Mouse (Mus musculus): Measurements from ENCODE around the gene Spcs3. TPM values are rescaled to one million over a fixed set of nuclear protein-coding genes. Genes with fewer than 3 reads are reported as not detected.
"Not testable (repeated sequence)": the region's sequence is repeated elsewhere in the genome, so short reads cannot be mapped to it uniquely, and the experiment has no call there.

Spcs3 gene
- polyA plus RNA-seq, 1 experiment from 2014 or later, result 57.5 TPM

- not testable (repeated sequence) for H3K4me3 ChIP-seq (replicated peaks; ENCODE audit: low read depth, low read length); H3K4me2 ChIP-seq (ENCODE audit: low read length); H3K9ac ChIP-seq (replicated peaks; ENCODE audit: low read length); ATAC-seq (ENCODE audit: low FRiP score, low TSS enrichment); H3K36me3 ChIP-seq (ENCODE audit: control insufficient read depth, insufficient read depth, low read length); H3K9me3 ChIP-seq (ENCODE audit: control insufficient read depth, low read length); H3K4me1 ChIP-seq (ENCODE audit: control insufficient read depth, insufficient read depth, low read length); H3K27me3 ChIP-seq (ENCODE audit: control insufficient read depth, insufficient read depth, low read length); H3K27ac ChIP-seq (replicated peaks; ENCODE audit: low read depth, low read length); DNase-seq
- 90% methylated on average over 5 of the region's 5 CpGs for WGBS
Measured at GRCm38 (mm10) chr8:54512200-54512599, 17.6 kb downstream of the Spcs3 start.

DNA sequence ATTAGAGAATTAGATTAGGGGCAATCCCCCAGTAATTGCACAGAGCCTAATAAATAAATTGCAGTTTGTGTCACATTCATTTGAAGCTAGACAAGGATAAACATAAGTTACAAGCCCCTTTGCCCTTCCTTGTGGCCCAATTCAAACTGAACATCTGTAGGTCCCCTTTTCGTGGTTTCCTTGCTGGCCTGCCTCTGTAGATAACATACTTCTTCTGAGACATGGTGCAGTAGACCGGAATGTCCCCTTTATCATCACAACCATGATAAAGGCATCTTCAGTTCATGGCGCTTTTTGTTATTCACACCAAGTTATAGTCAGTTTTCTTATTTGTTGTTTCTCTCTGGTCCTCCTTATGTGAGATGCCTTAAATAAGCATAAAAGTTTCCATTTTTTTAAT is 18.0 kb downstream of the Spcs3 start:
- Histone ChIP-seq H3K4me3 (replicated peaks; ENCODE audit: low read depth, low read length) (no peak overlapping the region), H3K36me3 (ENCODE audit: control insufficient read depth, insufficient read depth, low read length) (no peaks in the 10 kb centered on the region), H3K27me3 (ENCODE audit: control insufficient read depth, insufficient read depth, low read length) (no peaks in the 10 kb centered on the region), H3K4me2 (ENCODE audit: low read length) (no peak overlapping the region), H3K9ac (replicated peaks; ENCODE audit: low read length) (no peak overlapping the region), H3K27ac (replicated peaks; ENCODE audit: low read depth, low read length) (no peak overlapping the region), H3K4me1 (ENCODE audit: control insufficient read depth, insufficient read depth, low read length) (no peaks in the 10 kb centered on the region), H3K9me3 (ENCODE audit: control insufficient read depth, low read length) (no peaks in the 10 kb centered on the region)
- no peak for ATAC-seq (ENCODE audit: low FRiP score, low TSS enrichment)
- DNase-seq, result no peak
- 95% methylated on average over 3 of the region's 3 CpGs for WGBS

GRCm38 (mm10) chr8:54509221-54509721 is 20.5 kb downstream of the Spcs3 start:
- Histone ChIP-seq H3K36me3 (ENCODE audit: control insufficient read depth, insufficient read depth, low read length) (no peaks in the 10 kb centered on the region), H3K9ac (replicated peaks; ENCODE audit: low read length) (peak overlapping the region; percentile 45; the same call in 1 of the 2 replicates), H3K4me1 (ENCODE audit: control insufficient read depth, insufficient read depth, low read length) (no peaks in the 10 kb centered on the region), H3K27me3 (ENCODE audit: control insufficient read depth, insufficient read depth, low read length) (no peaks in the 10 kb centered on the region), H3K9me3 (ENCODE audit: control insufficient read depth, low read length) (no peaks in the 10 kb centered on the region), H3K27ac (replicated peaks; ENCODE audit: low read depth, low read length) (peak overlapping the region; percentile 70), H3K4me3 (replicated peaks; ENCODE audit: low read depth, low read length) (peak overlapping the region; percentile 35), H3K4me2 (ENCODE audit: low read length) (peak overlapping the region; percentile 62)
- peak; percentile 79 for ATAC-seq (ENCODE audit: low FRiP score, low TSS enrichment)
- 3% methylated on average over 10 of the region's 10 CpGs for WGBS
- DNase-seq, result peak; percentile 82

DNA sequence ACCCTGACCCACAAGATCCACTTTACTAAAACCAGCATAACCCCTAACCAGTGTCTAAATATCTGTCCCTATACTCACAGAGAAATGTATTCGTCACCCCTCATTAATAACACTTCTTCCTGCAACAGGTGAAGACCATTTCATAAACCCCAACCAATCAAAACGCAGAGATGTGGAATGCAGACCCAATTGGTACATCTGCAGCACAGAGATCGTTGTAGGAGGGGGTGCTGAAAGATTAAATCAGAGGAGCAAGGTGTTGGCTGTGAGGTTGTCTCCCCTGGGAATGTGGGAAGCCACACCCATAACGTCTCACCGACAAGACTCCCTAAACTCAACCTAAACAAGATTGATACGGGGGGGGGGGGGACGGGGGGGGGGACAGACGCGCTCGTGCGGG is 21.0 kb downstream of the Spcs3 start:
- Histone ChIP-seq H3K27me3 (ENCODE audit: control insufficient read depth, insufficient read depth, low read length) (no peaks in the 10 kb centered on the region), H3K27ac (replicated peaks; ENCODE audit: low read depth, low read length) (0 out of 2 replicates have a peak overlapping the region, but pooled peaks have one; percentile 32), H3K9ac (replicated peaks; ENCODE audit: low read length) (no peak overlapping the region; the same call in 1 of the 2 replicates), H3K4me1 (ENCODE audit: control insufficient read depth, insufficient read depth, low read length) (no peaks in the 10 kb centered on the region), H3K36me3 (ENCODE audit: control insufficient read depth, insufficient read depth, low read length) (no peaks in the 10 kb centered on the region), H3K9me3 (ENCODE audit: control insufficient read depth, low read length) (no peaks in the 10 kb centered on the region), H3K4me3 (replicated peaks; ENCODE audit: low read depth, low read length) (peak overlapping the region; percentile 35), H3K4me2 (ENCODE audit: low read length) (peak overlapping the region; percentile 62)
- ATAC-seq (ENCODE audit: low FRiP score, low TSS enrichment) (peak; percentile 62), DNase-seq (peak; percentile 75)
- WGBS, result 5% methylated on average over 10 of the region's 11 CpGs

DNA sequence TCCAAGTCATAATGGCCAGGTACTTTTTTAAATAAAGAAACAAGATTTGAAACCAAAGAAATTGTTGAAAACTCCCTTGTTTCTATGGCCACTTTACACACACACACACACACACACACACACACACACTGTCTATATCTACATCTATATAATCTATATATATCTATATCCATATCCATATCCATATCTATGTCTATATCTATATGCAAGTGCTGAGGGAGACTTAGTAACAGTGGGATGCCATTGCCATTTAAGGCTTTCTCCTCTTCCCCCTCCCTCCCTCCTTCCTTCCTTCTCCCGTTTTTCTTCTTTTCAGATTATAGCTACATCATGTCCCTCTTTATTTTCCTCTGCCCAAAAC is 21.7 kb downstream of the Spcs3 start:
- no peak overlapping the region for H3K27ac ChIP-seq (replicated peaks; ENCODE audit: low read depth, low read length)
- 19% methylated on average over 1 of the region's 1 CpGs for WGBS

GRCm38 (mm10) chr8:54507428-54508095 is 22.2 kb downstream of the Spcs3 start:
- Histone ChIP-seq H3K36me3 (ENCODE audit: control insufficient read depth, insufficient read depth, low read length) (no peaks in the 10 kb centered on the region), H3K9me3 (ENCODE audit: control insufficient read depth, low read length) (no peaks in the 10 kb centered on the region), H3K4me1 (ENCODE audit: control insufficient read depth, insufficient read depth, low read length) (no peaks in the 10 kb centered on the region), H3K27me3 (ENCODE audit: control insufficient read depth, insufficient read depth, low read length) (no peaks in the 10 kb centered on the region), H3K9ac (replicated peaks; ENCODE audit: low read length) (no peak overlapping the region), H3K4me3 (replicated peaks; ENCODE audit: low read depth, low read length) (no peak overlapping the region), H3K4me2 (ENCODE audit: low read length) (0 out of 2 replicates have a peak overlapping the region, but pooled peaks have one; percentile 5), H3K27ac (replicated peaks; ENCODE audit: low read depth, low read length) (no peak overlapping the region)
- peak; percentile 63; the same call in 1 of the 2 replicates for ATAC-seq (ENCODE audit: low FRiP score, low TSS enrichment)
- peak; percentile 95 for DNase-seq
- 31% methylated on average over 6 of the region's 6 CpGs for WGBS

More for the DNA sequence above, 21.7 kb downstream of the Spcs3 start:
- H3K4me3 ChIP-seq (replicated peaks; ENCODE audit: low read depth, low read length), result no peak overlapping the region
- peak overlapping the region; percentile 62; the same call in 1 of the 2 replicates for H3K4me2 ChIP-seq (ENCODE audit: low read length)
- no peak overlapping the region for H3K9ac ChIP-seq (replicated peaks; ENCODE audit: low read length)
- no peaks in the 10 kb centered on the region for H3K9me3 ChIP-seq (ENCODE audit: control insufficient read depth, low read length)
- H3K27me3 ChIP-seq (ENCODE audit: control insufficient read depth, insufficient read depth, low read length), result no peaks in the 10 kb centered on the region
- DNase-seq (no peak), ATAC-seq (ENCODE audit: low FRiP score, low TSS enrichment) (no peak)
- H3K4me1 ChIP-seq (ENCODE audit: control insufficient read depth, insufficient read depth, low read length), result no peaks in the 10 kb centered on the region
- H3K36me3 ChIP-seq (ENCODE audit: control insufficient read depth, insufficient read depth, low read length), result no peaks in the 10 kb centered on the region

GRCm38 (mm10) chr8:54505060-54505459 is 24.7 kb downstream of the Spcs3 start:
- DNase-seq (no peak), ATAC-seq (ENCODE audit: low FRiP score, low TSS enrichment) (no peak)
- Histone ChIP-seq H3K9me3 (ENCODE audit: control insufficient read depth, low read length) (no peaks in the 10 kb centered on the region), H3K9ac (replicated peaks; ENCODE audit: low read length) (no peak overlapping the region), H3K27ac (replicated peaks; ENCODE audit: low read depth, low read length) (no peak overlapping the region), H3K36me3 (ENCODE audit: control insufficient read depth, insufficient read depth, low read length) (no peaks in the 10 kb centered on the region), H3K27me3 (ENCODE audit: control insufficient read depth, insufficient read depth, low read length) (no peaks in the 10 kb centered on the region), H3K4me1 (ENCODE audit: control insufficient read depth, insufficient read depth, low read length) (no peaks in the 10 kb centered on the region), H3K4me2 (ENCODE audit: low read length) (no peak overlapping the region), H3K4me3 (replicated peaks; ENCODE audit: low read depth, low read length) (no peak overlapping the region)
- WGBS, result 78% methylated on average over 2 of the region's 2 CpGs

DNA sequence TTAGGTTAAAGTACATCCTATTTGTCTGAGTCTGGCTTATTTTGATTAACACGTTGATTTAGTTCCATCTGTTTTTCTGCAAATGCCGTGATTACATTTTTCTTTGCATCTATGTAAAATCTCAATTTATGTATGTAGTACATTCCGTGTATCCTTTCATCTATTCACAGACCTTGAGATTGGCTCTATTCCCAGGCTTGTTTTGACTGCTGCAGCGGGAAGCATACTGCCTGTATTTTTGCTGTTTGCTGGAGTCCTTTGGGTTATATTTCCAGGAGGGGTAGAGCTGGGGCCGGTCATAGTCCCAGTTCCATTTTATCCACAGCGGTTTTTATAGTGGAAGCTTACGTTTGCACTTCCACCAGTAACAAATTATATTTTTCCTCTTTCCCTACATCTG is 26.7 kb downstream of the Spcs3 start:
- H3K9ac ChIP-seq (replicated peaks; ENCODE audit: low read length), result no peak overlapping the region
- no peaks in the 10 kb centered on the region for H3K9me3 ChIP-seq (ENCODE audit: control insufficient read depth, low read length)
- no peaks in the 10 kb centered on the region for H3K4me1 ChIP-seq (ENCODE audit: control insufficient read depth, insufficient read depth, low read length)
- no peak overlapping the region for H3K4me3 ChIP-seq (replicated peaks; ENCODE audit: low read depth, low read length)
- H3K4me2 ChIP-seq (ENCODE audit: low read length), result no peak overlapping the region
- H3K36me3 ChIP-seq (ENCODE audit: control insufficient read depth, insufficient read depth, low read length), result no peaks in the 10 kb centered on the region
- no peak overlapping the region for H3K27ac ChIP-seq (replicated peaks; ENCODE audit: low read depth, low read length)
- no peak for ATAC-seq (ENCODE audit: low FRiP score, low TSS enrichment)
- 80% methylated on average over 7 of the region's 7 CpGs for WGBS
- DNase-seq, result no peak
- H3K27me3 ChIP-seq (ENCODE audit: control insufficient read depth, insufficient read depth, low read length), result no peaks in the 10 kb centered on the region

- H3K9me3 ChIP-seq (ENCODE audit: control insufficient read depth, low read length), result no peaks in the 10 kb centered on the region
- ATAC-seq (ENCODE audit: low FRiP score, low TSS enrichment), result no peak
- H3K36me3 ChIP-seq (ENCODE audit: control insufficient read depth, insufficient read depth, low read length), result no peaks in the 10 kb centered on the region
- no peak overlapping the region for H3K4me3 ChIP-seq (replicated peaks; ENCODE audit: low read depth, low read length)
- H3K9ac ChIP-seq (replicated peaks; ENCODE audit: low read length), result no peak overlapping the region
- 69% methylated on average over 3 of the region's 3 CpGs for WGBS
- H3K4me2 ChIP-seq (ENCODE audit: low read length), result no peak overlapping the region
- H3K27me3 ChIP-seq (ENCODE audit: control insufficient read depth, insufficient read depth, low read length), result no peaks in the 10 kb centered on the region
- no peak for DNase-seq
- H3K27ac ChIP-seq (replicated peaks; ENCODE audit: low read depth, low read length), result no peak overlapping the region
- no peaks in the 10 kb centered on the region for H3K4me1 ChIP-seq (ENCODE audit: control insufficient read depth, insufficient read depth, low read length)
Measured at GRCm38 (mm10) chr8:54493915-54494314, 35.9 kb downstream of the Spcs3 start.
